Mouse (Mus musculus) layer of hippocampus, adult 9-10 months (tissue): ENCODE measurements around the gene Scrn1.

ENCODE experiments used
- DNase-seq: peaks from one replicate; pipeline ENCODE4 v3.0.0; 2022; ENCODE audit warnings: low spot score

Gene Scrn1

GRCm38 (mm10) chr6:54530182-54530581 lies 36.1 kb downstream of the Scrn1 start:
- DNase-seq: no peak

GRCm38 (mm10) chr6:54528666-54529065 lies 37.6 kb downstream of the Scrn1 start:
- no peak for DNase-seq

GRCm38 (mm10) chr6:54518758-54519157 lies 47.5 kb downstream of the Scrn1 start:
- no peak for DNase-seq

DNA sequence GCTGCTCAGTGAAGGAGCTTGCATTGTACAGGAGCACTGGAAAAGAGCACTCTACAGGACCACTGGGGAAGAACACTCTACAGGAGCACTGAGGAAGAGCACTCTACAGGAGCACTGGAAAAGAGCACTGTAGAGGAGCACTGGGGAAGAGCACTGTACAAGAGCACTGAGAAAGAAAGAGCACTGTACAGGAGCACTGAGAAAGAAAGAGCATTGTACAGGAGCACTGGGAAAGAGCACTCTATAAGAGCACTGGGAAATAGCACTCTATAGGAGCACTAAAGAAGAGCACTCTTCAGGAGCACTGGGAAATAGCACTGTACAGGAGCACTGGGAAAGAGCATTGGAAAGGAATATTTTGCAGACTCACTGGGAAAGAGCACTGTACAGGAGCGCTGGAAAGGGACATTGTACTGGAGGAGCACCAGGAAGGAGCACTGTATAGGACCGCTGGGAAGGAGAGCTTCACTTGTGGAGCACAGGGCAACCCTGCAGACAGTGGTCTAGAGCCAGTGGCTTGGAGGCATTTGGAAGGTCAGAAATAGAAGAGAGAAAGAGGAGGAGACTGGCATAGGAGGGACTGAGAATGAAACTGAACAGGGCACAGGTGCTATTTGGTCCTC lies 49.7 kb downstream of the Scrn1 start:
- no peak for DNase-seq

DNA sequence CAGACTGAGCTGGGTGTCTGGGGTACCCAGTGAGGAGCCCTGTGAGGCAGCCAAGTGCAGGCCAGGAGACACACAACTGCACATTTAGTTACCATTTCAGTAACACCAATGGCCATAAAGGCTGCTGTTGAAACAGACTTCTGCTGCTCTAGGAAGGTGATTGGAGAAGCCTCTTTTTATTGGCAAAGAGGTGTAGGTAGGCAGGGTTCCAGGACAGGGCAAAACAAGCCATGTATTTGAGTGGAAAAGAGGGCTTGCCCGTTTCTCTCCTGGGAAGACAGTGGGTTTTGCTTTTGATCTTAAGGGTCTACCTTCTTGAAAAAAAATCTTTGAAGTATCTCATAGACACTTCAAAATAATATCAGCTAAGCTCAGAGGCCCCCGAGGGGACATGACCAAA lies 54.0 kb downstream of the Scrn1 start:
- no peak for DNase-seq

- no peak for DNase-seq
Measured at GRCm38 (mm10) chr6:54509264-54509663, 57.0 kb downstream of the Scrn1 start.

DNA sequence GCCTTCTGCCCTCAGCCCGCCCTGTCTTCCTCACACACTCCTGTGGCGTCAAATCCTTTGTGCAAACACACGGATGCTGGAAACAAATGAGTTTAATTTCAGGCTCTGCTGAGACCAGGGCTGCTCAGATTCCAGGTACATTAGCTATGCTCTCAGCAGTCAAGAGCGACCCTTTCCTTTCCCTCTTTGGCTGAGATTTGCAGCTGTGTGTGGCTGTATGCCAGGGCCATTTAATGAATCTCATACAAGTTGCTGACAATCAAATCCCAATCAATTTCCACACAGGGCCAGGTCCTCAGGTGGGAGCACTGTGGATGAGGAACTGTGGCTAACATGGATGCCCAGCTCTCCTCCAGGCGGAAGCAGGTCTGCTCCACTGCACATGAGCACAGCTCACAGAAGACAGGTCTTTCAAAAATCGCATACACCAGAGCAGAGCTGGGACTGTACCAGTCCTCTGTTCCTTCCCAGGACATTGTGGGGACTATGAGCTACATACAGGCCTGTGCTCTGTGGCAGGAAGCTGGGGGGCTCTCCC lies 58.0 kb downstream of the Scrn1 start:
- no peak for DNase-seq

DNA sequence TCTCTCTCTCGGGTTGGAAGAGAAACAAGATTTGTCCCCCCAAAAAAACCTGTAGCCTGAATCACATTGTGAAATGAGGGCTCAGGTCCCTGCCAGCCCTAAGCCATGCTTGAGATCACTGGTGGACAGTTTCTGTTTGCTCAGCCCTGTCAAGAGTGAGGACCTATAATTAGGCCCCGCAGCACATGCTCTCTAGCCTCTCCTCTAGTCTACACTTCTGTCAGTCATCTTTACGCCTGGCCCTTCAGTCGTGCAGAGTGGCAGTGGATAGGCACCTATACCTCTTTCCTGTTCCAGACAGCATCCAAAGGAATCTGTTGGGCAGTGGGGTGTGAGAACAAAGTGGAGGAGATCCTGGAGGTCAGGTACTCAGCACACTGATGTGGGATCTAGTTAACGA lies 58.5 kb downstream of the Scrn1 start:
- DNase-seq: no peak

DNA sequence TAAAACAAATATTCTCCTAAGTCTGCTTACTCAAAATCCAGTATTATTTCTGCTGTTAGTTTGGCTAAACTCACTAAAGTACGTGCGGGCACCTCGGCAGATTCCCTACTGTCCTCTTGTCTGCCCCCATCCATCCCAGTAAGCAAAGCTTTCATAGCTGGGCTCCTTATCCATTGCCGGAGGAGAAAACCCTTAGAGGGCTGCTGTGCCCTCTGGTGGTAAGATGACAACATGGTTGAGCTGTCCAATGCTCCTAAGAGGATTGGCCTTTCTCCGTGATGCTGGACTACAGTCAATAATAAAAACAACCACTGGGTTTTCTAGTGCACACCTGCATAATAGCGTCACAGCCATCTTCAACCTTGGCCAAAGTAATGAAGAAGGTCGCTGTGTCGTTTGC lies 59.3 kb downstream of the Scrn1 start:
- no peak for DNase-seq

DNA sequence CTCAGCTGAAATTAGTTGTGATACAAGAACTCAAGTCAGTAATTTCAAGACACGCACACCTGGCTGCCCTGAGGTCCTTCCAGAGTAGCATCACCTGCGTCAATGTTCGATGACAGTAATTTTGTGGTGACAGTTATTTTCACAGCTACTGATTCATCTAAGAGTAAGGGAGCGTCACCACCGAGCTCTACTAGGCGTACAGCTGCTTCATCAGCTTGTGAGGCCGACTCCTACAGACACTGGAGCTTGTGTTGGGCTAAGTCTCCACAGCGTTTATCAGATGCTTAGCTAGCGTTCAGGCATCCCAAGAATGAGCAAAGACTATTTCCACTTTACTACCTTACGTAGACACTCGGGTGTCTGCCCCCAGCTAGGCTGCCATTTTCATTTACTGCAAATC lies 60.0 kb downstream of the Scrn1 start:
- no peak for DNase-seq

DNA sequence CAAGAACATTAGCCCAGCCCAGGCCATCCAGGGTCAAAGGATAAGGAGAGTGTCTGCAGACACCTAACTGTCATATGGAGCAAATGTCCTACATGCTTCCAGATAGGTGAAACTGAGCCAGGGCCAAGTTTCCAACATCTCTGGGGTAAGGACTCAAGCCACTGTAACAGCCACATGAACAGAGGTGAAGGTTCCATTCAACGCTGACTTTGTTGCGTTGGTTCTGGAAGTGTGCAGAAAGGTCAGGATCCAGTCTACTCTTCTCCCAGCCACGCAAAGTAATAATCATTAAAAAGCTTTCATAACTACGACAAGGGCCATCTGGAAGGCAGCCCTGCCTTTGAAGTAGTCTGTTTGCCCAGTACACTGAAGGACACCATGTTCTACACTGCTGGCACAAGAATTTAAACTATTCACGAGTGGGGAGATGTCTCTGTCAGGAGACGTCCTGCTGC lies 63.6 kb downstream of the Scrn1 start:
- DNase-seq: no peak

GRCm38 (mm10) chr6:54496214-54496613 lies 70.1 kb downstream of the Scrn1 start:
- no peak for DNase-seq

DNA sequence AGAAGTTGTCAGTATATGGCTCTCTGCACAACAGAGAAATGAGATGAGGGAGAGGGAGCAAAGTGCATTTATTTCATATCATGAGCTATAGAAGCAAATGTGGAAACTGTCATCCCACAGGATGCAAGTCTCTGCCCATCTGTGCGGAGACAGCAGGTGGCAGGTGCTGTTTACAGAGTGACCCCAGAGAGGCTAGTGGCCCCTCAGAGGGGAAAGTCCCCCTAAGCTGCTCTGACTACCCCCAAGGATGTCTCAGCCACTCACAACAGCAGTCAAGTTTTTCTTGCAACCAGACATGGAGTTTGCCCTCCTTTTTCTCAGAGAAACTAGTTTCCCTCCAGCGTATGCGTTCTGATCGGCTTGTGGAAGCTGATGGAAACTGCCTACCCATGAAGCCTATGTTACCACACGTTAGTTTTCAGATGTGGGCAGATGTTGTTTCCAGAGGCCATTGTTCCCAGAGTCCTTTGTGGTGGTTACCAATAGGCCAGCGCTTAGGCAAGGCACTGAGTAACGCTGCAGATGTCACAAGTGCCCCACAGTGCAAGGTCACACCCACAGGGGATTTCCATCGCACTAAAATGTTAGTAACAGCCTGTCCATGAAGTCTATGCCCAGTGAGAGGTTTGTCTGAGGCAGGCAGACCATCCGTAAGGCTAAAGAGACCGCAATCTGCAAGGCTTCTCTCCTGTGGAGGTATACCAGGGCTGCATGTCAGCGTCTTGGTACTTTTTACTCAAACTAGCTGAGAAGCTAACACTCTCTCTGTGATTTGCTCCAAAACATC lies 71.5 kb downstream of the Scrn1 start:
- DNase-seq: no peak

DNA sequence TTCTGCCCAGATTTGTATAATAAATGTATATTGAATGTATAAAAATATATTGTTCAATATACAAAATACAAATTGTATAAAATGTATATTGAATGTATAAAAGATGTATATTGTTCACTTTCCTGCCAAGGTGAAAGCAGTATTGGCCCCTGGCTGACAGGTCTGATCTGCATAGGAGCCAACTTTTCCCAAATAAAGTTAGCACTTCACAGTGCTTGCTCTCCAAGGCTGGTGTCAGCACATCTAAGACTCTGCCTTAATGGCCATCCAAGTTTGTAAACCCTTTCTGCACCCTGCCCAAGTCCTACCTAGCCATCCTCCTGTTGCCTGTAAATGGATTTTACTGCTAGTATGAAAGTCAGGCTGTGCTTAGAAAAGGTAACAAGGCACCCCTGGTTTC lies 72.2 kb downstream of the Scrn1 start:
- no peak for DNase-seq

DNA sequence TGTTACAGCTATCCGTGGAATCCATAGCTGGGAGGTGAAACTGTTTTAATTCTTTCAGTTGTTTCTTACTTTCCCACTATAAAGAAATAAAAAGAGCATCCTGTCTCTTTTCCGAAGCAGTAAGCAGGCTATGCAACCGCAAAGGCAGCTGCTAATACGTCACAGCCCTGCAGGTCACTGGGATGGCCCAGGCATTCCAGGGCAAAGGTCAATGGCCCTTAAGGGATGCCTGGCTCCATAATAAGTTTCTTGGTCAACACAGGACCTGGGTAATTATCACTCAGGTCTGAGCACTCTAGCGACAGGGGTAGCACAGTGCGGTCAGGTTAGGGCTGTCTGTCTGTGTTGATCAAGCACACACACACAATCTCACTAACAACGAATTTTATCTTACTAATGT lies 75.2 kb downstream of the Scrn1 start:
- DNase-seq: no peak

DNA sequence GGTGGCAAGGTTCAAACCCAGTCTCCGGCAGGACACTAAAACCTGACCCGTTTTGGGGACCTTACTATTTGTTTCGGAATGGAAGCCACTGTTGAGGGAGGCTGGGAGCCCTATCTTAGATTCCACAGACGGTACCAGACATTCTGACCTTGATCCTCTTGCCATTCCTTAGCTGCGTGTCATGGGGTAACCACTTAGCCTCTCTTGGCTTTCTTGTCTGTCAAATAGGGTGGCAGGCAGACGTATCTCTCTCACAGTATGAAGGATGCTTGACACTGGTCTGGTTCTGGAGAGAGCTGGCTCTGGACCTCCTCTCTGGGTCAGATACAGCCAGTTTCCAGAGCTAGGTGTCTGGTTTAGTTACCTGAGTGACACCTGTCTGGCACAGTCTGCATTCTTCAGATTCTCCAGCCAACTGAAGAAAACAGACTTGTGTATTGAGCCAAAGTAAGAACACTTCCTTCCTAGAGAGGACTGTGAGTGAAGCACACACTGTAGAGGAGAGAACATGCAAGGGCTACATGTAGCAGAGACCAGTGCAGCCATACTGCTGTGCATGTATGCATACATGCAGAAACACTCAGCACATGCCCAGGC lies 80.2 kb downstream of the Scrn1 start:
- no peak for DNase-seq

DNA sequence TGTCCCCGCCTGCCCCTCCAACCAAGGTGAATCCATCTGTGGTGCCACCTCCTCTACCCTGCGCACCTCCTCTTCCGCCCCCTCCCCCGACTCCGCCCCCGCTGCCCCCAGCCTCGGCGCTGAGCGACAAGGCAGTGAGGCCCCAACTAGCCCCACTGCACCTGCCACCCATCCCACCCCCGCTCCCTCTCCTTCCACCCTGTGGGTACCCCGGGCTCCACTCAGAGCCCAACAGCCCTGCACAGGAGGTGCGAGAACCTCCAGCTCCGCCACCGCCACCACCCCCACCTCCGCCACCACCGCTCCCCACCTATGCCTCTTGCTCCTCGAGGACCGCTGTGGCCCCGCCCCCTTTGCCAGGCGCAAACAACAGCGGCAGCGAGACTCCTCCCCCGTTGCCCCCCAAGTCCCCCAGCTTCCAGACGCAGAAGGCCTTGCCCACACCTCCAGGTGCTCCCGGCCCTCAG lies 80.8 kb downstream of the Scrn1 start:
- DNase-seq: no peak

DNA sequence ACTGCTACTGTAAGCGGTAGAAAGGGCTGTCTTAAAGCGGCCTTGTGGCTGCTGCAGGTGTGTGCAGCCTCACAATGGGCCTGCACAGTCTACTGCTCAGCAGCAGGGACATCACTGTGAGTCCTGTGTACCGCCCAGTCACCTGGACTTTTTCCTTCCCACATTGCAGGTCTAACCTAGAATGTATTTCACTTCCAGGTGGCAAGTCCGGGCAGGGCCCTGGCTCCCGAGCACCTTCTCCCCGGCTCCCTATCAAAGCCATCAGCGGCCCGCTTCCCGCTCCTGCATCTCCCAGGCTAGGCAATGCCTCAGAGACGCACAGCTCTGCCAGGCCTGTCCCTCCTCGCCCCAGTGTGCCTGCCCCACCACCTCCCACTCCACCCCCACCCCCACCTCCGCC lies 81.3 kb downstream of the Scrn1 start:
- no peak for DNase-seq

DNA sequence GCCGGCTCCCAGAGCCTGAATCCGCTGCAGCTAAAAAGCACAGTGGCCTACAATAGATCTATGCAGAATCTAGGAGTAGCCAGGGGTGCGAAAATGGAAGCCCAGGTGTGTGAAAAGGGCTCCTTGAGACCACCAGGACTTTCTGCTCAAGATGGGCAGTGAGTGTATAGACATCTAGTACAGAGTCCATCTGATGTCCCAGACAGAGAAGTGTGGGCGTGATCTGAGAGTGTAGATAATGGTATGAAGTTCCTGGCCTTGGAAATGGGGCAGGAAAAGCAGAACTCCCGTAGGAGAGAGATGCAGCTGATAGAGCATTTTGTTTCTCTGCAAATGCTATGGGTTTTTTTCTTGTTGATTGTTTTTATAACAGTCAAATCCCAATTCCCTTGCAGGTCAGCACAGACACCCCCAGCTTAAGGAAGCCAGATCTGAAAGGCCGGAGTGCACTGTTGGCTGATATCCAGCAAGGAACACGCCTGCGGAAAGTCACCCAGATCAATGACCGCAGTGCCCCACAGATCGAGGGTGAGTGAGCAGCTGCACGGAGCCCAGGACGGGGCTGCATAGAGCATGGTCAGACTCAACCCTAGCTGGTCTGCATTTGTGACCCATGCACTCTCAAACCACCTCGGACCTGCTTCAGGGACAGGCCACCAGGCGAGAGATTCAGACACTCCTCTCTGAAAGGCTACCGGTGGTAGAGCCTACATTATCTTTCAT lies 84.7 kb downstream of the Scrn1 start:
- DNase-seq: no peak

- DNase-seq: no peak
Measured at GRCm38 (mm10) chr6:54478646-54479324, 87.5 kb downstream of the Scrn1 start.

- peak; percentile 45 for DNase-seq
Measured at GRCm38 (mm10) chr6:54475926-54476667, 90.2 kb downstream of the Scrn1 start.
